Mouse (Mus musculus) limb, embryonic 14.5 days (tissue): ENCODE measurements at regions not wholly inside any gene's neighbourhood (a gene's known extent, or its start where the extent isn't known, plus 50 kb on each side); places are given as distances from the start of the nearest gene placed in this dataset.
A peak's percentile ranks its signal among the peaks of the same experiment; 100 is the strongest.

Source experiments
- ATAC-seq: fragments of 200-750 bp; cut with Nextera tagmentation; 2 replicates; pipeline ENCODE4 v1.8.0; 2017; ENCODE audit warnings: low read depth, moderate number of reproducible peaks, moderate TSS enrichment; ENCODE audit not compliant: low FRiP score
- DNase-seq: peaks from one replicate; pipeline ENCODE4 v3.0.0-alpha.2; 2015; ENCODE audit warnings: low spot score
- H3K27ac ChIP-seq: fragments of 300-500 bp; sonication (generic); replicated peaks from 2 replicates; pipeline ENCODE4 v1.5.1; 2014; ENCODE audit warnings: low read depth, mild to moderate bottlenecking, low read length, moderate library complexity, mixed read lengths
- H3K27me3 ChIP-seq: fragments of 300-500 bp; sonication (generic); 2 replicates; pipeline ENCODE4 v1.6.1; 2014; ENCODE audit warnings: low read length, mixed read lengths; ENCODE audit not compliant: control insufficient read depth, insufficient read depth
- H3K36me3 ChIP-seq: fragments of 300-500 bp; sonication (generic); 2 replicates; pipeline ENCODE4 v1.6.1; 2014; ENCODE audit warnings: mild to moderate bottlenecking, low read length, moderate library complexity, mixed read lengths; ENCODE audit not compliant: control insufficient read depth, insufficient read depth
- H3K4me1 ChIP-seq: fragments of 300-500 bp; sonication (generic); 2 replicates; pipeline ENCODE4 v1.6.1; 2014; ENCODE audit warnings: antibody characterized with exemption, low read length, mixed read lengths; ENCODE audit not compliant: control insufficient read depth, insufficient read depth
- H3K4me2 ChIP-seq: fragments of 300-500 bp; sonication (generic); replicated peaks from 2 replicates; pipeline ENCODE4 v1.6.1; 2014; ENCODE audit warnings: low read depth, mild to moderate bottlenecking, low read length, moderate library complexity; ENCODE audit not compliant: severe bottlenecking
- H3K4me3 ChIP-seq: fragments of 300-500 bp; sonication (generic); replicated peaks from 2 replicates; pipeline ENCODE4 v1.5.1; 2014; ENCODE audit warnings: low read length
- H3K9ac ChIP-seq: fragments of 300-500 bp; sonication (generic); 2 replicates; pipeline ENCODE4 v1.6.1; 2014; ENCODE audit warnings: mild to moderate bottlenecking, low read depth, low read length, moderate library complexity; ENCODE audit not compliant: severe bottlenecking
- H3K9me3 ChIP-seq: fragments of 300-500 bp; sonication (generic); 2 replicates; pipeline ENCODE4 v1.6.1; 2016; ENCODE audit warnings: low read length; ENCODE audit not compliant: control insufficient read depth
- POLR2A ChIP-seq: fragments of 200-500 bp; IDR thresholded peaks from 2 replicates; pipeline ENCODE4 v1.8.0; 2012; ENCODE audit warnings: inconsistent platforms, mild to moderate bottlenecking, moderate library complexity, borderline replicate concordance; ENCODE audit not compliant: insufficient read depth, insufficient read length; ENCODE audit errors: extremely low read depth
- WGBS: fragments of 180-500 bp; shearing (Covaris S2); extraction: QIAGEN DNeasy Blood & Tissue Kit; methylation state at CpG from one replicate; pipeline ENCODE4 v1.1.7; 2014; 5-methylcytosine and 5-hydroxymethylcytosine counted together

GRCm38 (mm10) chr11:8297462-8297861 lies 366.9 kb downstream of the Tns3 start:
- Histone ChIP-seq H3K4me3 (no peak overlapping the region), H3K9ac (no peak overlapping the region), H3K27me3 (no peaks in the 10 kb centered on the region), H3K4me2 (no peak overlapping the region), H3K9me3 (no peaks in the 10 kb centered on the region), H3K36me3 (no peaks in the 10 kb centered on the region), H3K4me1 (peaks cover 10% of the 10 kb centered on the region), H3K27ac (0 out of 2 replicates have a peak overlapping the region, but pooled peaks have one; percentile 49)
- ATAC-seq (peak; percentile 51; the same call in 1 of the 2 replicates), DNase-seq (peak; percentile 37)
- TF ChIP-seq POLR2A, result no peak
- WGBS, result 49% methylated on average over 5 of the region's 5 CpGs

DNA sequence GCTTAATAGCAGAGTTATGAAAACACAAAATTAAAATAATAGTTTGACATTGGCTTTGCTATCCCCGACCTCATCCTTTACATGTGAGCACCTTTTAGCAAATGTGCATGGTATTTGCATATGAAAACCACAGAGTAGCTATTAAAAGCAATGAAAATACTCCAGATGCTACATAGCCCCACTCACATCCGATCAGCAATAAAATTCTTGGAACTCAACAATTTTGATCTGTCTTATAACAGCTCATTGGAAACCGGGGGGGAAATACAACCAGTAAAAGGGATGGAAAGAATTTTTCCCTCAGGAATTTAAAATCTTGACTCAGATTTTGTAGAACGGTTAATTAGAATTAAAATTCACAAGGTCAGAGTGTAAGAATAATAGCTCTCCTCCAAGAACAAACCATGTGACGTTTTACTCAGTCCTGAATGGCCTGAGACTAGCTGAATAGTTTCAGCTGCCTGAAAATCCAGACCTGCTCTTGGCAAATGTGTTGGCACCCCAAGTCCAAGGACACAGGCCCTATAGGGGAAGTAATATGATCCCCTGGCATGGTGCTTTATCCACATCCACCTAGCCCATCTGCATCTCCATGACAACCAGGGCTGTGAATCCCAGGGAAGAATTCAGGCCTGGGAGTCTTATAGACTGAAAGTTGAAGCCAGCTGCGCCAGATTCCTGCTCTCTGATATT lies 370.9 kb downstream of the Tns3 start:
- Histone ChIP-seq H3K9me3 (no peaks in the 10 kb centered on the region), H3K36me3 (no peaks in the 10 kb centered on the region), H3K4me1 (peaks cover 5% of the 10 kb centered on the region; the same call in 1 of the 2 replicates), H3K27ac (no peak overlapping the region), H3K4me3 (no peak overlapping the region), H3K27me3 (no peaks in the 10 kb centered on the region), H3K4me2 (no peak overlapping the region), H3K9ac (no peak overlapping the region)
- ATAC-seq (peak; percentile 72), DNase-seq (peak; percentile 59)
- 30% methylated on average over 6 of the region's 6 CpGs for WGBS
- TF ChIP-seq POLR2A, result no peak

DNA sequence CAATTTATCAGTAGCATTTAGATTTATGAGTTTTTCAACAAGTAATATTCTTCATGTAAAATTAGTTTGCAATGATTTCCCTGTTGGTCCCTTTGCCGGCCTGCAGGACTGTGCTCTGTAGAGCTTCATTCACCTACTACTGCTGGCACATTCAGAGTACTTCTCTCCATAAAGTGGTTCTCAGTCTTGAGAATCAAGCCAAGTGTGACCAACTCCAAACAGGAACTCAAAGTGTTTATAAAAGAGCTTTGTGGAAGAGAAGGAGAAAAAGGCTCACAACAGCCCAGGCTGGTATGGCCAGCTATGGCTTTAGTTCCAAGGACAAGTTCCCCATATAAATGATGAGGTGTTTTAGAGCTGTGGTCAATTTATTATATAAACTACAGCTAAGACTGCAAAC lies 379.1 kb downstream of the Tns3 start:
- Histone ChIP-seq H3K4me3 (no peak overlapping the region), H3K36me3 (no peaks in the 10 kb centered on the region), H3K27me3 (no peaks in the 10 kb centered on the region), H3K4me2 (no peak overlapping the region), H3K9me3 (no peaks in the 10 kb centered on the region), H3K4me1 (no peaks in the 10 kb centered on the region), H3K9ac (no peak overlapping the region), H3K27ac (no peak overlapping the region)
- no peak for DNase-seq
- no peak for TF ChIP-seq POLR2A
- ATAC-seq, result no peak
- 87% methylated on average over 1 of the region's 1 CpGs for WGBS

- Histone ChIP-seq H3K27me3 (no peaks in the 10 kb centered on the region), H3K9ac (no peak overlapping the region), H3K36me3 (no peaks in the 10 kb centered on the region), H3K9me3 (no peaks in the 10 kb centered on the region), H3K4me1 (no peaks in the 10 kb centered on the region), H3K4me2 (no peak overlapping the region), H3K4me3 (no peak overlapping the region), H3K27ac (no peak overlapping the region)
- TF ChIP-seq POLR2A, result no peak
- DNase-seq (no peak), ATAC-seq (no peak)
- 75% methylated on average over 4 of the region's 4 CpGs for WGBS
Measured at GRCm38 (mm10) chr11:8275203-8275602, 389.1 kb downstream of the Tns3 start.

GRCm38 (mm10) chr11:8269171-8269570 lies 395.2 kb downstream of the Tns3 start:
- Histone ChIP-seq H3K4me3 (no peak overlapping the region), H3K4me2 (no peak overlapping the region), H3K9ac (no peak overlapping the region), H3K27me3 (no peaks in the 10 kb centered on the region), H3K9me3 (no peaks in the 10 kb centered on the region), H3K27ac (no peak overlapping the region), H3K36me3 (no peaks in the 10 kb centered on the region), H3K4me1 (no peaks in the 10 kb centered on the region)
- TF ChIP-seq POLR2A, result no peak
- 72% methylated on average over 2 of the region's 2 CpGs for WGBS
- no peak for ATAC-seq
- DNase-seq, result no peak

- no peak for ATAC-seq
- Histone ChIP-seq H3K9me3 (no peaks in the 10 kb centered on the region), H3K4me2 (no peak overlapping the region), H3K4me1 (peaks cover 10% of the 10 kb centered on the region), H3K27ac (no peak overlapping the region), H3K4me3 (no peak overlapping the region), H3K27me3 (no peaks in the 10 kb centered on the region), H3K36me3 (no peaks in the 10 kb centered on the region), H3K9ac (no peak overlapping the region)
- TF ChIP-seq POLR2A, result no peak
- 53% methylated on average over 2 of the region's 2 CpGs for WGBS
- peak; percentile 29 for DNase-seq
Measured at GRCm38 (mm10) chr11:8254036-8254435, 410.3 kb downstream of the Tns3 start.
